Mouse (Mus musculus): Measurements from ENCODE around the gene Serhl. TPM values are rescaled to one million over a fixed set of nuclear protein-coding genes. Genes with fewer than 3 reads are reported as not detected.
"Not testable (repeated sequence)": the region's sequence is repeated elsewhere in the genome, so short reads cannot be mapped to it uniquely, and the experiment has no call there.

The Serhl gene
- polyA plus RNA-seq, 1 experiment from 2014 or later: 40.3 TPM

- Histone ChIP-seq H3K9me3 (ENCODE audit: control insufficient read depth, low read length) (no peaks in the 10 kb centered on the region), H3K4me2 (ENCODE audit: low read depth) (no peak overlapping the region), H3K4me1 (ENCODE audit: control insufficient read depth, insufficient read depth, low read length) (peaks cover 7% of the 10 kb centered on the region; the same call in 1 of the 2 replicates), H3K27ac (ENCODE audit: low read depth, low read length) (peak overlapping the region; percentile 21), H3K27me3 (ENCODE audit: control insufficient read depth, insufficient read depth, low read length) (no peaks in the 10 kb centered on the region), H3K36me3 (ENCODE audit: control insufficient read depth, insufficient read depth, low read length) (no peaks in the 10 kb centered on the region), H3K4me3 (ENCODE audit: low read depth, low read length) (no peak overlapping the region), H3K9ac (ENCODE audit: low read length) (no peak overlapping the region)
- 41% methylated on average over 5 of the region's 5 CpGs for WGBS
- DNase-seq (ENCODE audit: low spot score): peak; percentile 23
- no peak for ATAC-seq (ENCODE audit: insufficient read depth, low FRiP score, low TSS enrichment)
Measured at GRCm38 (mm10) chr15:83055569-83055968, 33.7 kb upstream of the Serhl start.

- Histone ChIP-seq H3K27ac (ENCODE audit: low read depth, low read length) (peak overlapping the region; percentile 77), H3K27me3 (ENCODE audit: control insufficient read depth, insufficient read depth, low read length) (no peaks in the 10 kb centered on the region), H3K4me3 (ENCODE audit: low read depth, low read length) (peak overlapping the region; percentile 28), H3K9me3 (ENCODE audit: control insufficient read depth, low read length) (no peaks in the 10 kb centered on the region), H3K36me3 (ENCODE audit: control insufficient read depth, insufficient read depth, low read length) (no peaks in the 10 kb centered on the region), H3K9ac (ENCODE audit: low read length) (peak overlapping the region; percentile 47), H3K4me1 (ENCODE audit: control insufficient read depth, insufficient read depth, low read length) (peaks cover 9% of the 10 kb centered on the region), H3K4me2 (ENCODE audit: low read depth) (peak overlapping the region; percentile 58)
- ATAC-seq (ENCODE audit: insufficient read depth, low FRiP score, low TSS enrichment) (peak; percentile 74; the same call in 1 of the 2 replicates), DNase-seq (ENCODE audit: low spot score) (peak; percentile 71)
- 0% methylated on average over 29 of the region's 29 CpGs for WGBS
Measured at GRCm38 (mm10) chr15:83056378-83057083, 32.8 kb upstream of the Serhl start.

- Histone ChIP-seq H3K27me3 (ENCODE audit: control insufficient read depth, insufficient read depth, low read length) (no peaks in the 10 kb centered on the region), H3K36me3 (ENCODE audit: control insufficient read depth, insufficient read depth, low read length) (no peaks in the 10 kb centered on the region), H3K4me1 (ENCODE audit: control insufficient read depth, insufficient read depth, low read length) (peaks cover 11% of the 10 kb centered on the region), H3K9ac (ENCODE audit: low read length) (no peak overlapping the region), H3K9me3 (ENCODE audit: control insufficient read depth, low read length) (no peaks in the 10 kb centered on the region), H3K4me3 (ENCODE audit: low read depth, low read length) (no peak overlapping the region), H3K4me2 (ENCODE audit: low read depth) (no peak overlapping the region), H3K27ac (ENCODE audit: low read depth, low read length) (0 out of 2 replicates have a peak overlapping the region, but pooled peaks have one; percentile 77)
- no peak for DNase-seq (ENCODE audit: low spot score)
- no peak for ATAC-seq (ENCODE audit: insufficient read depth, low FRiP score, low TSS enrichment)
- 66% methylated on average over 8 of the region's 8 CpGs for WGBS
Measured at GRCm38 (mm10) chr15:83057533-83057932, 31.8 kb upstream of the Serhl start.

- 51% methylated on average over 5 of the region's 5 CpGs for WGBS
- DNase-seq (ENCODE audit: low spot score) (no peak), ATAC-seq (ENCODE audit: insufficient read depth, low FRiP score, low TSS enrichment) (no peak)
- H3K4me1 ChIP-seq (ENCODE audit: control insufficient read depth, insufficient read depth, low read length): peaks cover 11% of the 10 kb centered on the region
- H3K27me3 ChIP-seq (ENCODE audit: control insufficient read depth, insufficient read depth, low read length): no peaks in the 10 kb centered on the region
- no peak overlapping the region for H3K4me3 ChIP-seq (ENCODE audit: low read depth, low read length)
- no peak overlapping the region for H3K4me2 ChIP-seq (ENCODE audit: low read depth)
- H3K9me3 ChIP-seq (ENCODE audit: control insufficient read depth, low read length): no peaks in the 10 kb centered on the region
- H3K27ac ChIP-seq (ENCODE audit: low read depth, low read length): no peak overlapping the region
- no peaks in the 10 kb centered on the region for H3K36me3 ChIP-seq (ENCODE audit: control insufficient read depth, insufficient read depth, low read length)
- H3K9ac ChIP-seq (ENCODE audit: low read length): no peak overlapping the region
Measured at GRCm38 (mm10) chr15:83059233-83059660, 30.1 kb upstream of the Serhl start.

GRCm38 (mm10) chr15:83061689-83062088 is 27.6 kb upstream of the Serhl start:
- DNase-seq (ENCODE audit: low spot score): no peak
- no peak for ATAC-seq (ENCODE audit: insufficient read depth, low FRiP score, low TSS enrichment)
- Histone ChIP-seq H3K4me1 (ENCODE audit: control insufficient read depth, insufficient read depth, low read length) (peaks cover 7% of the 10 kb centered on the region), H3K4me2 (ENCODE audit: low read depth) (no peak overlapping the region), H3K4me3 (ENCODE audit: low read depth, low read length) (no peak overlapping the region), H3K36me3 (ENCODE audit: control insufficient read depth, insufficient read depth, low read length) (no peaks in the 10 kb centered on the region), H3K9me3 (ENCODE audit: control insufficient read depth, low read length) (no peaks in the 10 kb centered on the region), H3K27me3 (ENCODE audit: control insufficient read depth, insufficient read depth, low read length) (no peaks in the 10 kb centered on the region), H3K27ac (ENCODE audit: low read depth, low read length) (no peak overlapping the region), H3K9ac (ENCODE audit: low read length) (no peak overlapping the region)
- 10% methylated on average over 5 of the region's 5 CpGs for WGBS

DNA sequence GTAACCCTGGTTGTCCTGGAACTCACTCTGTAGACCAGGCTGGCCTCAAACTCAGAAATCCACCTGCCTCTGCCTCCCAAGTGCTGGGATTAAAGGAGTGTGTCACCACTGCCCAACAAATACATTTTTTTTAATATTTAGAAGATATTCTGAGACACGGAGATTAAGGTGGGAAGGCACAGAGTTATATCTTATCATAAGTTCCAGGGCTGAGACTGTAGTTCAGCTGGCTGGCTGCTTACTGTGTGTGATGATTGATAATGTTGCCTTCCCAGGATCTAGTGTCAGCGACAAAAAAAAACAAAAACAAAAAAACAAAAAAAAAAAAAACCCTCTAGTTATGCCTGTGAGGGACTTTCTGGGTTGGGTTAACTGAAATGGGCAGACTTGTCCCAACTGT is 26.7 kb upstream of the Serhl start:
- not testable (repeated sequence) for DNase-seq (ENCODE audit: low spot score); H3K4me2 ChIP-seq (ENCODE audit: low read depth); H3K9me3 ChIP-seq (ENCODE audit: control insufficient read depth, low read length); H3K9ac ChIP-seq (ENCODE audit: low read length); H3K27me3 ChIP-seq (ENCODE audit: control insufficient read depth, insufficient read depth, low read length); H3K4me1 ChIP-seq (ENCODE audit: control insufficient read depth, insufficient read depth, low read length); ATAC-seq (ENCODE audit: insufficient read depth, low FRiP score, low TSS enrichment); H3K27ac ChIP-seq (ENCODE audit: low read depth, low read length); H3K4me3 ChIP-seq (ENCODE audit: low read depth, low read length); H3K36me3 ChIP-seq (ENCODE audit: control insufficient read depth, insufficient read depth, low read length)
- 90% methylated on average over 2 of the region's 2 CpGs for WGBS

GRCm38 (mm10) chr15:83065543-83065942 is 23.8 kb upstream of the Serhl start:
- no peak overlapping the region for H3K27ac ChIP-seq (ENCODE audit: low read depth, low read length)
- H3K27me3 ChIP-seq (ENCODE audit: control insufficient read depth, insufficient read depth, low read length): no peaks in the 10 kb centered on the region
- peaks cover 4% of the 10 kb centered on the region for H3K4me1 ChIP-seq (ENCODE audit: control insufficient read depth, insufficient read depth, low read length)
- H3K4me3 ChIP-seq (ENCODE audit: low read depth, low read length): no peak overlapping the region
- H3K4me2 ChIP-seq (ENCODE audit: low read depth): no peak overlapping the region
- WGBS: 92% methylated on average over 4 of the region's 4 CpGs
- H3K36me3 ChIP-seq (ENCODE audit: control insufficient read depth, insufficient read depth, low read length): no peaks in the 10 kb centered on the region
- H3K9me3 ChIP-seq (ENCODE audit: control insufficient read depth, low read length): no peaks in the 10 kb centered on the region
- no peak for ATAC-seq (ENCODE audit: insufficient read depth, low FRiP score, low TSS enrichment)
- no peak overlapping the region for H3K9ac ChIP-seq (ENCODE audit: low read length)
- no peak for DNase-seq (ENCODE audit: low spot score)

GRCm38 (mm10) chr15:83068270-83068669 is 21.0 kb upstream of the Serhl start:
- H3K4me2 ChIP-seq (ENCODE audit: low read depth): no peak overlapping the region
- H3K4me3 ChIP-seq (ENCODE audit: low read depth, low read length): no peak overlapping the region
- H3K27me3 ChIP-seq (ENCODE audit: control insufficient read depth, insufficient read depth, low read length): no peaks in the 10 kb centered on the region
- no peak for ATAC-seq (ENCODE audit: insufficient read depth, low FRiP score, low TSS enrichment)
- 99% methylated on average over 5 of the region's 5 CpGs for WGBS
- no peak for DNase-seq (ENCODE audit: low spot score)
- H3K9me3 ChIP-seq (ENCODE audit: control insufficient read depth, low read length): no peaks in the 10 kb centered on the region
- H3K4me1 ChIP-seq (ENCODE audit: control insufficient read depth, insufficient read depth, low read length): no peaks in the 10 kb centered on the region
- no peaks in the 10 kb centered on the region for H3K36me3 ChIP-seq (ENCODE audit: control insufficient read depth, insufficient read depth, low read length)
- H3K9ac ChIP-seq (ENCODE audit: low read length): no peak overlapping the region
- H3K27ac ChIP-seq (ENCODE audit: low read depth, low read length): no peak overlapping the region

DNA sequence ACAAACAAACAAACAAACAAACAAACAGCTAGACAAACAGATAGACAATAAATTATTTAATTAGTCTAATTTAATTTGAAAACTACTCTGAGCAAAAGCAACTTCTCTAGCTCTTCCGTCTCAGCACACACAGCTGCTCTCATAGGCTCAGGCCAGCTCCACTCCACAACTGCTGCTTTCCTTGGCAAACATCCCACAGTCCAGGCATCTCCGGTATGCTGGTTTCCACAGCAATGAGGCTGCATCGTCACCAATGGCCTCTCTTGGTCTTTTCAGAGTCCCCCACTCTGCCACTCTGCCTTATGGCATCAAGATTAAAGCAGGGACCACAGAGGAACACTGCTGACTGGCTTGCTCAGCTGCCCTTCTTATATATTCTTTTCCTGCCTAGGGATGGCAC is 18.4 kb upstream of the Serhl start:
- Histone ChIP-seq H3K9ac (ENCODE audit: low read length) (no peak overlapping the region), H3K27me3 (ENCODE audit: control insufficient read depth, insufficient read depth, low read length) (no peaks in the 10 kb centered on the region), H3K9me3 (ENCODE audit: control insufficient read depth, low read length) (no peaks in the 10 kb centered on the region), H3K36me3 (ENCODE audit: control insufficient read depth, insufficient read depth, low read length) (no peaks in the 10 kb centered on the region), H3K27ac (ENCODE audit: low read depth, low read length) (no peak overlapping the region), H3K4me1 (ENCODE audit: control insufficient read depth, insufficient read depth, low read length) (no peaks in the 10 kb centered on the region), H3K4me2 (ENCODE audit: low read depth) (no peak overlapping the region), H3K4me3 (ENCODE audit: low read depth, low read length) (no peak overlapping the region)
- DNase-seq (ENCODE audit: low spot score) (no peak), ATAC-seq (ENCODE audit: insufficient read depth, low FRiP score, low TSS enrichment) (no peak)
- 86% methylated on average over 3 of the region's 3 CpGs for WGBS
